Mouse (Mus musculus) heart, postnatal 0 days (tissue): ENCODE measurements around the gene Ubxn6.

Experiments
- CTCF ChIP-seq: IDR thresholded peaks from 2 replicates; pipeline ENCODE4 v1.5.1; 2016; ENCODE audit warnings: antibody characterized with exemption, control low read depth, low read depth
- EP300 ChIP-seq: IDR thresholded peaks from 2 replicates; pipeline ENCODE4 v1.6.1; 2016; ENCODE audit warnings: antibody characterized with exemption, low read depth

DNA sequence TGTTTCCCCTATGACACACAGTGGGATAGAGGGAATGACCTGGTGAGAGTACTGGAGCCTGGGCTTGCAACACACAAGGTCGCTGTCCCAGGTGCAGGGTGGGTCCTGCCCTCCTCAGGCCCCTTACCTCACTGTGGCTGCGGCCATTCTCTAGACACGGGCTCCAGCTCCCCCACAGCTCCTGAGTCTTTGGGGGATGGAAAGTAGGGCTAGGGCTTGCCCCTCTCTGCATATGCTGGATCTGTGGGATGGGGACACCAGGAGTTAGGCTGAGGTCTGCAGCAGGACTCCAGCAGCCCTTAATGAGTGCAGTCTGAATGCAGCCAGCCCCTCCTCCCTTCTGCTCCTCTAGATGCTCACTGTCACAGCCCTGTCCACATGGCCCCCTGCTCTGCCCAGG is 37.9 kb upstream of the Ubxn6 start:
- TF ChIP-seq CTCF = no peak
- TF ChIP-seq EP300 = no peak
